Mouse (Mus musculus): ENCODE results near the gene Rsph14. TPM values are rescaled to one million over a fixed set of nuclear protein-coding genes. Genes with fewer than 3 reads are reported as not detected.
"Not testable (repeated sequence)": the region's sequence is repeated elsewhere in the genome, so short reads cannot be mapped to it uniquely, and the experiment has no call there.

Gene Rsph14
- polyA plus RNA-seq, 1 experiment from 2014 or later, result not detected

GRCm38 (mm10) chr10:75044459-75044858 is 12.1 kb upstream of the Rsph14 start:
- Histone ChIP-seq H3K4me3 (ENCODE audit: low read depth, low read length) (no peak overlapping the region), H3K36me3 (ENCODE audit: control insufficient read depth, insufficient read depth, low read length) (no peaks in the 10 kb centered on the region), H3K27ac (ENCODE audit: low read depth, low read length) (no peak overlapping the region), H3K27me3 (ENCODE audit: control insufficient read depth, insufficient read depth, low read length) (no peaks in the 10 kb centered on the region), H3K4me2 (ENCODE audit: low read depth, low read length, severe bottlenecking) (no peak overlapping the region), H3K9me3 (ENCODE audit: control insufficient read depth, low read length) (no peaks in the 10 kb centered on the region), H3K9ac (ENCODE audit: low read length) (no peak overlapping the region), H3K4me1 (replicated peaks; ENCODE audit: control insufficient read depth, insufficient read depth, low read length) (no peaks in the 10 kb centered on the region)
- DNase-seq (ENCODE audit: low spot score) (no peak), ATAC-seq (replicated peaks; ENCODE audit: low FRiP score) (no peak)
- WGBS, result 53% methylated on average over 7 of the region's 7 CpGs

- H3K27me3 ChIP-seq (ENCODE audit: control insufficient read depth, insufficient read depth, low read length); H3K27ac ChIP-seq (ENCODE audit: low read depth, low read length); ATAC-seq (replicated peaks; ENCODE audit: low FRiP score); H3K4me3 ChIP-seq (ENCODE audit: low read depth, low read length); H3K4me1 ChIP-seq (replicated peaks; ENCODE audit: control insufficient read depth, insufficient read depth, low read length); H3K36me3 ChIP-seq (ENCODE audit: control insufficient read depth, insufficient read depth, low read length); H3K9ac ChIP-seq (ENCODE audit: low read length); H3K4me2 ChIP-seq (ENCODE audit: low read depth, low read length, severe bottlenecking); DNase-seq (ENCODE audit: low spot score); H3K9me3 ChIP-seq (ENCODE audit: control insufficient read depth, low read length): not testable (repeated sequence)
- 23% methylated on average over 1 of the region's 1 CpGs for WGBS
These were observed 9.7 kb upstream of the Rsph14 start for GRCm38 (mm10) chr10:75042060-75042459.

GRCm38 (mm10) chr10:75036883-75037379 is 4.5 kb upstream of the Rsph14 start, which contains the start of gene Rab36:
Gene Rab36 (plus strand): TSS chr10:75037058.
- WGBS, result under 1% methylated on average over 36 of the region's 36 CpGs
- no peaks in the 10 kb centered on the region for H3K36me3 ChIP-seq (ENCODE audit: control insufficient read depth, insufficient read depth, low read length)

GRCm38 (mm10) chr10:75031345-75032114 is 856 bp downstream of the Rsph14 start:
- Histone ChIP-seq H3K9me3 (ENCODE audit: control insufficient read depth, low read length) (no peaks in the 10 kb centered on the region), H3K4me3 (ENCODE audit: low read depth, low read length) (no peak overlapping the region), H3K27ac (ENCODE audit: low read depth, low read length) (no peak overlapping the region), H3K4me2 (ENCODE audit: low read depth, low read length, severe bottlenecking) (no peak overlapping the region), H3K36me3 (ENCODE audit: control insufficient read depth, insufficient read depth, low read length) (no peaks in the 10 kb centered on the region), H3K9ac (ENCODE audit: low read length) (no peak overlapping the region), H3K27me3 (ENCODE audit: control insufficient read depth, insufficient read depth, low read length) (no peaks in the 10 kb centered on the region), H3K4me1 (replicated peaks; ENCODE audit: control insufficient read depth, insufficient read depth, low read length) (no peaks in the 10 kb centered on the region; the same call in 1 of the 2 replicates)
- ATAC-seq (replicated peaks; ENCODE audit: low FRiP score) (no peak), DNase-seq (ENCODE audit: low spot score) (no peak)
- 82% methylated on average over 5 of the region's 5 CpGs for WGBS

More at GRCm38 (mm10) chr10:75036883-75037379, 4.5 kb upstream of the Rsph14 start, which contains the start of gene Rab36:
- Histone ChIP-seq H3K4me1 (replicated peaks; ENCODE audit: control insufficient read depth, insufficient read depth, low read length) (peaks cover 2% of the 10 kb centered on the region; the same call in 1 of the 2 replicates), H3K9ac (ENCODE audit: low read length) (peak within 1 kb of the TSS; percentile 43), H3K4me2 (ENCODE audit: low read depth, low read length, severe bottlenecking) (peak within 1 kb of the TSS; percentile 59), H3K27me3 (ENCODE audit: control insufficient read depth, insufficient read depth, low read length) (no peaks in the 10 kb centered on the region), H3K9me3 (ENCODE audit: control insufficient read depth, low read length) (no peaks in the 10 kb centered on the region), H3K4me3 (ENCODE audit: low read depth, low read length) (peak within 1 kb of the TSS; percentile 34), H3K27ac (ENCODE audit: low read depth, low read length) (peak within 1 kb of the TSS; percentile 63)
- peak; percentile 97 for ATAC-seq (replicated peaks; ENCODE audit: low FRiP score)
- DNase-seq (ENCODE audit: low spot score), result peak; percentile 99

GRCm38 (mm10) chr10:75030234-75030633 is 2.2 kb downstream of the Rsph14 start:
- DNase-seq (ENCODE audit: low spot score) (no peak), ATAC-seq (replicated peaks; ENCODE audit: low FRiP score) (no peak)
- Histone ChIP-seq H3K4me3 (ENCODE audit: low read depth, low read length) (no peak overlapping the region), H3K4me1 (replicated peaks; ENCODE audit: control insufficient read depth, insufficient read depth, low read length) (no peaks in the 10 kb centered on the region; the same call in 1 of the 2 replicates), H3K4me2 (ENCODE audit: low read depth, low read length, severe bottlenecking) (no peak overlapping the region), H3K27ac (ENCODE audit: low read depth, low read length) (no peak overlapping the region), H3K27me3 (ENCODE audit: control insufficient read depth, insufficient read depth, low read length) (no peaks in the 10 kb centered on the region), H3K36me3 (ENCODE audit: control insufficient read depth, insufficient read depth, low read length) (no peaks in the 10 kb centered on the region), H3K9me3 (ENCODE audit: control insufficient read depth, low read length) (no peaks in the 10 kb centered on the region), H3K9ac (ENCODE audit: low read length) (no peak overlapping the region)
- WGBS, result 84% methylated on average over 3 of the region's 3 CpGs

- Histone ChIP-seq H3K4me3 (ENCODE audit: low read depth, low read length) (no peak overlapping the region), H3K4me2 (ENCODE audit: low read depth, low read length, severe bottlenecking) (no peak overlapping the region), H3K4me1 (replicated peaks; ENCODE audit: control insufficient read depth, insufficient read depth, low read length) (no peaks in the 10 kb centered on the region; the same call in 1 of the 2 replicates), H3K27ac (ENCODE audit: low read depth, low read length) (no peak overlapping the region), H3K36me3 (ENCODE audit: control insufficient read depth, insufficient read depth, low read length) (no peaks in the 10 kb centered on the region), H3K27me3 (ENCODE audit: control insufficient read depth, insufficient read depth, low read length) (no peaks in the 10 kb centered on the region), H3K9me3 (ENCODE audit: control insufficient read depth, low read length) (no peaks in the 10 kb centered on the region), H3K9ac (ENCODE audit: low read length) (no peak overlapping the region)
- no peak for ATAC-seq (replicated peaks; ENCODE audit: low FRiP score)
- DNase-seq (ENCODE audit: low spot score), result no peak
- 90% methylated on average over 3 of the region's 3 CpGs for WGBS
These were observed 2.7 kb downstream of the Rsph14 start for GRCm38 (mm10) chr10:75029677-75030076.

GRCm38 (mm10) chr10:75028743-75029142 is 3.6 kb downstream of the Rsph14 start:
- H3K4me2 ChIP-seq (ENCODE audit: low read depth, low read length, severe bottlenecking), result no peak overlapping the region
- no peak overlapping the region for H3K4me3 ChIP-seq (ENCODE audit: low read depth, low read length)
- H3K9ac ChIP-seq (ENCODE audit: low read length), result no peak overlapping the region
- WGBS, result 90% methylated on average over 8 of the region's 8 CpGs
- no peak for ATAC-seq (replicated peaks; ENCODE audit: low FRiP score)
- H3K36me3 ChIP-seq (ENCODE audit: control insufficient read depth, insufficient read depth, low read length), result no peaks in the 10 kb centered on the region
- H3K27ac ChIP-seq (ENCODE audit: low read depth, low read length), result no peak overlapping the region
- H3K4me1 ChIP-seq (replicated peaks; ENCODE audit: control insufficient read depth, insufficient read depth, low read length), result no peaks in the 10 kb centered on the region; the same call in 1 of the 2 replicates
- H3K27me3 ChIP-seq (ENCODE audit: control insufficient read depth, insufficient read depth, low read length), result no peaks in the 10 kb centered on the region
- no peaks in the 10 kb centered on the region for H3K9me3 ChIP-seq (ENCODE audit: control insufficient read depth, low read length)
- DNase-seq (ENCODE audit: low spot score), result no peak

- Histone ChIP-seq H3K4me2 (ENCODE audit: low read depth, low read length, severe bottlenecking) (no peak overlapping the region), H3K9me3 (ENCODE audit: control insufficient read depth, low read length) (no peaks in the 10 kb centered on the region), H3K36me3 (ENCODE audit: control insufficient read depth, insufficient read depth, low read length) (no peaks in the 10 kb centered on the region), H3K9ac (ENCODE audit: low read length) (no peak overlapping the region), H3K4me1 (replicated peaks; ENCODE audit: control insufficient read depth, insufficient read depth, low read length) (no peaks in the 10 kb centered on the region), H3K4me3 (ENCODE audit: low read depth, low read length) (no peak overlapping the region), H3K27me3 (ENCODE audit: control insufficient read depth, insufficient read depth, low read length) (no peaks in the 10 kb centered on the region), H3K27ac (ENCODE audit: low read depth, low read length) (no peak overlapping the region)
- DNase-seq (ENCODE audit: low spot score) (no peak), ATAC-seq (replicated peaks; ENCODE audit: low FRiP score) (no peak)
- 71% methylated on average over 8 of the region's 8 CpGs for WGBS
These were observed 5.9 kb downstream of the Rsph14 start for GRCm38 (mm10) chr10:75026491-75026890.

Measured in forebrain, embryonic 11.5 days (tissue).